Mouse (Mus musculus) small intestine, adult 2 months (tissue): ENCODE data around the gene Cbl. TPM values are rescaled to one million over a fixed set of nuclear protein-coding genes. Genes with fewer than 3 reads are reported as not detected.

Experiments
- H3K27ac ChIP-seq: fragments of 200-500 bp; 2 replicates; pipeline ENCODE4 v1.5.1; 2012; ENCODE audit warnings: low read depth, low read length, control low read depth, inconsistent platforms; ENCODE audit not compliant: insufficient read depth
- H3K27me3 ChIP-seq: fragments of 200-500 bp; 2 replicates; pipeline ENCODE4 v1.6.1; 2012; ENCODE audit warnings: mild to moderate bottlenecking, moderate library complexity, low read length, inconsistent platforms; ENCODE audit not compliant: control insufficient read depth, insufficient read depth
- H3K36me3 ChIP-seq: fragments of 200-500 bp; 2 replicates; pipeline ENCODE4 v1.6.1; 2012; ENCODE audit warnings: mild to moderate bottlenecking, low read length, control low read depth, inconsistent platforms; ENCODE audit not compliant: control insufficient read depth, insufficient read depth
- H3K4me1 ChIP-seq: fragments of 200-500 bp; 2 replicates; pipeline ENCODE4 v1.6.1; 2012; ENCODE audit warnings: low read length, inconsistent platforms, mixed read lengths; ENCODE audit not compliant: control insufficient read depth, insufficient read depth, insufficient read length
- H3K4me3 ChIP-seq: fragments of 200-500 bp; 2 replicates; pipeline ENCODE4 v1.5.1; 2012; ENCODE audit warnings: low read depth, mild to moderate bottlenecking, control low read depth, inconsistent platforms, low read length, moderate library complexity
- CTCF ChIP-seq: fragments of 200-500 bp; IDR thresholded peaks from 2 replicates; pipeline ENCODE4 v1.5.1; 2012; ENCODE audit warnings: low read depth, mild to moderate bottlenecking, control low read depth, inconsistent platforms, low read length, moderate library complexity, mixed read lengths; ENCODE audit not compliant: insufficient replicate concordance, insufficient read length; ENCODE audit errors: extremely low read depth
- POLR2A ChIP-seq: fragments of 200-500 bp; IDR thresholded peaks from 2 replicates; pipeline ENCODE4 v1.6.1; 2012; ENCODE audit warnings: low read depth, mild to moderate bottlenecking, control low read depth, inconsistent platforms, low read length, moderate library complexity
- WGBS: fragments of 180-500 bp; shearing (Covaris S2); methylation state at CpG from one replicate; pipeline ENCODE4 v1.1.7; 2018; 5-methylcytosine and 5-hydroxymethylcytosine counted together
- polyA plus RNA-seq: library from polyadenylated mRNA; depleted of rRNA; stranded (reverse); fragments of >200 nt; gene quantifications from 2 replicates; pipeline ENCODE4 v1.2.3, GENCODE M21; 2012

The Cbl gene
- polyA plus RNA-seq, 1 experiment, result 6.9 TPM

GRCm38 (mm10) chr9:44127351-44127801, 106.5 kb downstream of the Cbl start:
- Histone ChIP-seq H3K4me3 (no peak overlapping the region), H3K27me3 (peaks cover 4% of the 10 kb centered on the region; the same call in 1 of the 2 replicates), H3K4me1 (peaks cover 21% of the 10 kb centered on the region), H3K27ac (no peak overlapping the region), H3K36me3 (no peaks in the 10 kb centered on the region)
- TF ChIP-seq POLR2A, result no peak
- TF ChIP-seq CTCF, result no peak
- 20% methylated on average over 3 of the region's 3 CpGs for WGBS

GRCm38 (mm10) chr9:44126746-44127145, 107.1 kb downstream of the Cbl start:
- TF ChIP-seq POLR2A (no peak), CTCF (no peak)
- Histone ChIP-seq H3K4me1 (peaks cover 21% of the 10 kb centered on the region), H3K4me3 (no peak overlapping the region), H3K36me3 (no peaks in the 10 kb centered on the region), H3K27ac (no peak overlapping the region), H3K27me3 (peaks cover 2% of the 10 kb centered on the region; the same call in 1 of the 2 replicates)
- WGBS, result 53% methylated on average over 3 of the region's 3 CpGs

GRCm38 (mm10) chr9:44125546-44126428, 108.1 kb downstream of the Cbl start:
- 34% methylated on average over 18 of the region's 18 CpGs for WGBS
- TF ChIP-seq CTCF (peak; percentile 83; the same call in 1 of the 2 replicates), POLR2A (no peak)
- Histone ChIP-seq H3K4me3 (no peak overlapping the region), H3K27ac (no peak overlapping the region), H3K36me3 (no peaks in the 10 kb centered on the region), H3K4me1 (peaks cover 21% of the 10 kb centered on the region), H3K27me3 (no peaks in the 10 kb centered on the region; the same call in 1 of the 2 replicates)

GRCm38 (mm10) chr9:44125026-44125425, 108.8 kb downstream of the Cbl start:
- TF ChIP-seq POLR2A, result no peak
- TF ChIP-seq CTCF, result no peak
- 77% methylated on average over 5 of the region's 5 CpGs for WGBS
- Histone ChIP-seq H3K27me3 (no peaks in the 10 kb centered on the region; the same call in 1 of the 2 replicates), H3K4me1 (peaks cover 14% of the 10 kb centered on the region), H3K27ac (no peak overlapping the region), H3K4me3 (no peak overlapping the region), H3K36me3 (no peaks in the 10 kb centered on the region)

GRCm38 (mm10) chr9:44124317-44124716, 109.5 kb downstream of the Cbl start:
- H3K4me3 ChIP-seq, result no peak overlapping the region
- TF ChIP-seq CTCF, result peak; percentile 47; the same call in 1 of the 2 replicates
- TF ChIP-seq POLR2A, result no peak
- H3K27ac ChIP-seq, result no peak overlapping the region
- no peaks in the 10 kb centered on the region; the same call in 1 of the 2 replicates for H3K27me3 ChIP-seq
- peaks cover 12% of the 10 kb centered on the region for H3K4me1 ChIP-seq
- no peaks in the 10 kb centered on the region for H3K36me3 ChIP-seq
- WGBS, result 63% methylated on average over 6 of the region's 6 CpGs

- no peak overlapping the region for H3K4me3 ChIP-seq
- 0 out of 2 replicates have a peak, but pooled peaks cover 1% of the 10 kb centered on the region for H3K4me1 ChIP-seq
- no peaks in the 10 kb centered on the region for H3K36me3 ChIP-seq
- TF ChIP-seq CTCF, result no peak
- TF ChIP-seq POLR2A, result no peak
- WGBS, result 75% methylated on average over 8 of the region's 8 CpGs
- H3K27ac ChIP-seq, result no peak overlapping the region
- no peaks in the 10 kb centered on the region for H3K27me3 ChIP-seq
Observed at GRCm38 (mm10) chr9:44119948-44120465, 113.8 kb downstream of the Cbl start.

- Histone ChIP-seq H3K27me3 (no peaks in the 10 kb centered on the region), H3K27ac (no peak overlapping the region), H3K4me1 (peaks cover 1% of the 10 kb centered on the region; the same call in 1 of the 2 replicates), H3K36me3 (no peaks in the 10 kb centered on the region), H3K4me3 (no peak overlapping the region)
- TF ChIP-seq CTCF, result peak; percentile 70; the same call in 1 of the 2 replicates
- TF ChIP-seq POLR2A, result no peak
- WGBS, result 63% methylated on average over 5 of the region's 5 CpGs
Observed at GRCm38 (mm10) chr9:44119011-44119410, 114.8 kb downstream of the Cbl start.
